Mouse (Mus musculus) gastrocnemius, adult 18-20 months (tissue): Measurements from ENCODE around the gene Grik5. TPM values are rescaled to one million over a fixed set of nuclear protein-coding genes. Genes with fewer than 3 reads are reported as not detected.

ENCODE experiments used
- DNase-seq: peaks from one replicate; pipeline ENCODE4 v3.0.0; 2021; ENCODE audit warnings: low spot score
- long read RNA-seq, 2 experiments: library from polyadenylated mRNA; stranded (forward); transcript quantifications; one replicate each; pipeline ENCODE4 v2.0.0; 2021
- total RNA-seq, 2 experiments: library from RNA; stranded (reverse); gene quantifications; 2 replicates each; pipeline ENCODE4 v1.2.3; 2021

Gene Grik5
- 1 to 10 TPM; 1.7 to 2.7 TPM for total RNA-seq
- long read RNA-seq, experiment 1, partial matches to known transcripts: 0 of 7 reads
- long read RNA-seq, experiment 1, other reads (novel, unspliced or antisense): 4 of 7 reads
- long read RNA-seq, experiment 2: 0 reads

- no peak for DNase-seq
Measured at GRCm38 (mm10) chr7:25071979-25072715, at the start of gene Grik5, which contains the start of gene Zfp574. TSS of gene Grik5 (minus strand) at chr7:25072346. TSS of gene Zfp574 (plus strand) at chr7:25072567.

DNA sequence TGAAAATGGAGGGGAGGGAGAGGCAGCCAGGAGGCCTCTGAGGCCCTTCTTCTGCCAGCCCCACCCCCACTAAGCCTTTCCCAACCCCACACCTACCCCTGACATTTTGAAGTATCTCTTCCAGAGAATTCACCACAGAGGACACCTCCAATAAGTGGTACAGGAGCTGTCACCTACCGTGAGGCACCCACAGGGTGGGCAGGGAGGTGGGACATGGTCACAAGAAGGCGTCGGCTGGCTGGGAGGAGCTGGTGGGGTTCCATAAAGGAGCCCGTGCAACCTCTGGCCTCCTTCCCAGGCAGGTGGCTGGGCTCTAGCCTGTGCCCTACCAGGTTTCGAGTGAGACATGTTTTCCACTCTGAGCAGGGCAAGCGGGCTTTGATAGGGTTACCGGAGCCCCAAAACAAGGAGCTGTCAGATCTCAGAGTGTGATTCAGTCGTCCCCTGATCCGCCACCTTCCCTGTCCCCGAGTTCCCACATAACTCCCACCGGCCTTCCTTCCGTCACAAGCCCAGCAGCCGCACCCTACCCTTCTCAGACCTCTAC lies 49.2 kb upstream of the Grik5 start:
- no peak for DNase-seq

- DNase-seq: no peak
Measured at GRCm38 (mm10) chr7:25120061-25120834, 48.1 kb upstream of the Grik5 start.

- no peak for DNase-seq
Measured at GRCm38 (mm10) chr7:25112956-25113603, 40.9 kb upstream of the Grik5 start.

DNA sequence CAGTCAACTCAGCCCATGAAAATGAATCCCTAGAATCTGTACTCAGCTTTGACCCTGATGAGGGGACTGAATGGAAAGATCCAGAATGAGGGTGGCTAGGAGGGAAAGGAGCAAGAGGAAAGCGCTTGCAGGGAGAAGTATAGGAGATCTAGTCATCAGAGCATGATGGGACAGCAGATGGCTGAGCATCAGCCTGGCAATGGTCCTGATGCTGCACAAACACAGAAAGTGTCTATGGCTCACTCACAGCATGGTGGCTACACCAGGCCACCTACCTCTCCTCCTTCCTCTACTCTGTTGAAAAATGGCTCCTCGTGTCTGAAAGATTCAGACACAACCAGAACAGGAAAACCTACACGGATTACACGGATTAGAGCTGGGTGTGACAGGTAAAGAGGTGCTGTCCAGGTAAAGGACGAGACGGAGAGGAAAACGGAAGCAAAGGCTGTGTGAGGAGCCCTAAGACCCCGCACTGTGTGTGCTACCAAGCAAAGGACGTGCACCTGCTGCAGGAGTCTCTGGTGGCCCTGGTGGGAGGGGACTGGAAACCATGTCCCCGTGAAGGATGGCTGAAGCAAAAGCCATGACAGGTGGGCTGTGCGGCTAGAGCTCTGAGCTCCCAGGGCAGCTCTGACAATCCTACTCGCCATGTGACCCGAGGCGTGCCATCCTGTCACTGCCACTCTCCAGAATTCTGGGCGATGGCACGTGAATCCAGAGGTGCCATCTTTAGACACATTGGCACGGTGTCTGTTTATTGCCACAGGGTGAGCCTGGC lies 40.2 kb upstream of the Grik5 start:
- DNase-seq: no peak

DNA sequence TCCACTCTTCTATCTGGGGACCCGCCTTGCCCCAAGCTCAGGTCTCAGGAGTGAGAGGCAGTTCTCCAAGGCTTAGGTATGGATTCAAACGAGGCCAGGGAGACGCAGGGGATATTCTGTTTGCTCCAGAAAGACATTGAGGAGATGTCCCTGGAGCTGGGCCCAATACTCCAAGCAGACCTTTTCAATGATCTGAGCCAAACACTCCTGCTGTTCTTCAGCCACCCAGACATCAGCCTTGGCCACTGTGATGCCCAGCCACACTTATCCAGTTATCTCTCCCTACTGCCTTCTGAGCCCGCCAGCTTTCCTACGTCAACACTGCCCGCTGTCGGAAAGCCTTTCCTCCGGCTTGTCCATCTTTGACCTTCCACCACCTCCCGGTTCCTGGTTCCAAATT lies 38.2 kb upstream of the Grik5 start:
- DNase-seq: no peak

DNA sequence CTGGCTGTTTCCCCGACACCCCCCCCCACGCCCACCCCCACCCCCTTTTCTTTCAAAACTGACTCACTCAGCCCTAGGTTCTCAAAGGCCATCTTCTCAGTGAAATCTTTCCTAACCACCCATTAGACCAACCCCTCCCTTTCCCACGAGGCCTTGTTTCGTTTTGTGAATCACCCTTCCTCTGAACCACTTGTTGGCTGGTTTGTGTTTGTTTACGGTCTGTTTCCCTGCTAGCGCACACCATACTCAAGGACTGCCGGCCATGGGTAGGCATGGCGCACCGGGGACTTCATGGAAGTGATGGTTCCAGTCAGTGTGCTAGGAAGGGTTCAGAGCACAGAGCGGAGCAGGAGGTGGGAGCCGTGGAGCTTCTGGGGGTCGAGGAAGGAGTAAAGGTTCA lies 37.2 kb upstream of the Grik5 start:
- DNase-seq: no peak

GRCm38 (mm10) chr7:25106790-25107502 lies 34.8 kb upstream of the Grik5 start:
- no peak for DNase-seq

- peak; percentile 61 for DNase-seq
Measured at GRCm38 (mm10) chr7:25105411-25106160, 33.4 kb upstream of the Grik5 start.

GRCm38 (mm10) chr7:25099581-25099980 lies 27.4 kb upstream of the Grik5 start:
- no peak for DNase-seq

- DNase-seq: no peak
Measured at GRCm38 (mm10) chr7:25098169-25098568, 26.0 kb upstream of the Grik5 start.

DNA sequence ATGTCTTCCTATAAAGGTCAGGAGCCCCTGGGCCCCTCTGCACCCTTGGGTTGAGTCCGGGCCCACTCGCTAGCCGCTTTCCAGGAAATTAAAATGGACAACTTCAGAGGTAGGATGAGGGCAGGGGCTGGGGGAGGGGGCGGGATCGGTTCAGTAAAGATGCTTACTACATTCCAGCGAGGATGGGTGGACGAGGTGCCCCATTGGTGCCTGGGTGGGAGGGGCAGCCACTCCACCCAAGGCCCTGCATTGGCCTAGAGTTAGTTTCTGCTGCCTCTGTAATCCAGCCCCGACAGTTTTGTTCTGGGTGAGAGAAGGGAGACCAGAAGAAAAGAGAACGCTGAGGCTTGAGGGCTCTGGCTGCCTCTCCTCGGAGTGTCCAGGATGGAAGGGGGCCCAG lies 17.7 kb upstream of the Grik5 start:
- DNase-seq: no peak

DNA sequence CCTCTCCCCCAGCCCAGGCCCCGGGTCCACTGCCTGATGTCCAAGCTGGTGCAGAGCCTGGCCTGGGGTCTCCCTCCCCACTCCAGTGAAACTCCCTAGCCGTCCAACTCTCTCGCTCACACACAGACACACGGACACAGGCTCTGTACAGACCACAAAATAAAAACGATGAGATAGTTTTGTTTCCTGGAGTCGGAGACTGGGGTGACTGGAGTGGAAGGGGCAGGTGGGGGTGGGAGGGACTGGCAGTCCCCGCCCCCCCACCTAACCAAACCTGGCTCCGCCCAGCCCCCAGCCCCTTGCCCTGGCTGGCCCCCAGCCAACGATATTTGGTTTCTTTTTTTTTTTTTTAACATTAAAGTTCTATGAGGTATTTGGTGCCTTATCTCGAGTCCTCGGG lies 16.8 kb upstream of the Grik5 start:
- no peak for DNase-seq

DNA sequence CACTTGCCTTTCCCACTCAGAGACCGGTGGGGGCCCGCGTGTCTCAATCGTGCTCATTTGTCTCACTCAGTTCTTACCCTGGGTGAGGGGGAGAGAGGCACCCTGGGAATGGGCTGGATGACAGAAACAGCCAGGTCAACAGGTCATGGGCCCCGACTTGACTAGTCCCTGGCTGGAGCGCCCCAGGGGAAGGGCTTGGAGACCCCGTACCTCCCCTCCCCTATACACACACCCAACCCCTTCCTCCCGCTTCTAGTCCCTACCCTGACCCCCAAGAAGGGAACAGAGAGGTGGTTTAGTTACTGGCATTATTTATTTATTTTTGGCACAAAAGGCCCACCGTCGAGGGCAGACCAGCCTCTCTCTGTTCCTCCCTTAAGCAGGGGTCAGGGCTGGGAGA lies 16.4 kb upstream of the Grik5 start:
- DNase-seq: no peak

DNA sequence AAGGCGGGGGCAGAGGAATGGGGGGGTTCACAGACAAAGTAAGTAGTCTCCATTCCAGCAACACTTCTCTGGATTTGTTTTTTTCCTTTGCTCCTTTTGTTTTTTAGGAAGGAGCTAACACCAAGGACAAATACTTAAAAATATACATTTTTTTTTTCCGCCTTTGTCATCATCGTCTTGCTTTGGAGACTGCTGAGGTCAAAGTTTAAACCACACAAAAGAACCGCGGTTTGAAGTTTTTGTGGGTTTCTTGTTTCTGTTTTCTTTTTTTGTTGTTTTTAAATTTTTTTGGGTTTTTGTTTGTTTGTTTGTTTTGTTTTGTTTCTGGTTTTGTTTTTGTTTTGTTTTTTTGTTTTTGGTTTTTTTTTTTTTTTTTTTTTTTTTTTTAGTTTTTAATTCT lies 15.8 kb upstream of the Grik5 start:
- no peak for DNase-seq

DNA sequence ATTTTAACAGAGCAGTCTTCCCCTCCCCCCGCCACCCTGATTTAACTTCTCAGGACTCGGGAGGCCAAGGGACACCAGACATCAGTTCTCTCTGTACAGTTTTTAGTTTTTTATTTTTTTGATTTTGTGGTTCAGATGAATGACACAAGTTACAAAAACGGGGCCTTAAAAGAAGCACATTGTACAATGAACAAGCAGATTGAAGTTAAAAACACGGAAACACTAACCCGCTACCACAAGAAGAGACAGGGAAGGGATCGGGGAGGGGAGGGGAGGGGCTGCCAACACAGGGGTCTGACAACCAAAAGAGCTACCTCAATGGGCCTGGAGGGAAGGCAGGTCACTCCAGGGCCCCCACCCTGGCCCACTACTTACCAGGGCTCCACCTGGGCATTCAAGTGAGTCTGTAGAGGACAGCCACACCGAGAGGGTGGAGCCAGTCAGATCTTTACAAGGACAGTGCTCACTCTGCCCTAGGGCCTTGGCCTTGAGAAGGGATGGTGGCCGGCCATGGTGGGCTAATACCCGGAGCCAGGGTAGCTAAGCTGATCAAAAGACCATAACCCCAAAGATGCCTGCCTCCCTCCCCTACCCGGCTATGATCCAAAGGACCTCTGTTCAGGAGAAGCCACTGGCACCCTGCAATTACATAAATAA lies 15.2 kb upstream of the Grik5 start:
- DNase-seq: no peak

- no peak for DNase-seq
Measured at GRCm38 (mm10) chr7:25086656-25087055, 14.5 kb upstream of the Grik5 start.

GRCm38 (mm10) chr7:25084621-25085020 lies 12.5 kb upstream of the Grik5 start:
- DNase-seq: no peak

DNA sequence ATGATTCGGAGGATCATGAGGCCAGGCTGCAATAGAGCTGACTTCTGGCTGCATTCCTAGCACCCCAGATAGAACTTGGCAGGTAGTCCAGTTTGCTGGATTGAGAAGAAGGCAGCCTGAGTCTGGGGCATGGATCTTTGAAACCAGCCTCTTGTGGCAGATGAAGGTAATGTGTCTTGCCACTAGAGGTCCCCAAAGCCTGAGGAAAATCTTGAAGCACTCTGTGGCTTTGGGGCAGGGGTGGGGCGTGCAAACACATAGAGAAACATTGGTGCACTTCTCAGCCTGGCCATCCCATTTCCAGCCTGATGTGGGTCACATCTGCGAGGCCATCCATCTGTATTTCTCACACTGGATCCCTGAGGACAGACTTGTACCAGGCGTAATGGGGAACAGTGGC lies 10.4 kb upstream of the Grik5 start:
- DNase-seq: peak; percentile 29
